Mouse (Mus musculus) adrenal gland, postnatal 14 days (tissue): ENCODE data around the gene Trim33. TPM values are rescaled to one million over a fixed set of nuclear protein-coding genes. Genes with fewer than 3 reads are reported as not detected.

ENCODE experiments used
- DNase-seq: peaks from one replicate; pipeline ENCODE4 v3.0.0; 2021; ENCODE audit warnings: mixed read lengths
- total RNA-seq: library from RNA; stranded (reverse); gene quantifications from 2 replicates; pipeline ENCODE4 v1.2.3, GENCODE M21; 2021

The Trim33 gene
- total RNA-seq, 1 experiment from 2014 or later = 32.6 TPM

DNA sequence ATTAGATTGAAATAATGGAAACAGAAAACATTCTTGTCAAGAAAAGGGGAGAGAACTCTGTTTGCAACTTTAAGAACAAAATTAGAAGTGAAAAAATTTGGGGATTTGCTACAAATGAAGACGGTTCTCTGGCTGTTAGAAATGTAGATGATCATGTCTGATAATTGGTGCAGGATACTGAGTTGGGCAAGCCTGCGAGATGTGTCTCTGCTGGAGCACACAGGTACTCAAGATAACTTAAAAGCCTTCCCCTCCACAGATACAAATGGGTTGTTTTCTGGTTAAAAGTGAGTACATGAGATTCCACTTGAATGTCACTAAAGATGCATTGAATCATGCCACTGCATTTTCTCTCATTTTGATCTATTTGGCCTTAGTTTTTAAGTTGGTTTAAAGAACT, 74.9 kb downstream of the Trim33 start:
- DNase-seq = no peak

DNA sequence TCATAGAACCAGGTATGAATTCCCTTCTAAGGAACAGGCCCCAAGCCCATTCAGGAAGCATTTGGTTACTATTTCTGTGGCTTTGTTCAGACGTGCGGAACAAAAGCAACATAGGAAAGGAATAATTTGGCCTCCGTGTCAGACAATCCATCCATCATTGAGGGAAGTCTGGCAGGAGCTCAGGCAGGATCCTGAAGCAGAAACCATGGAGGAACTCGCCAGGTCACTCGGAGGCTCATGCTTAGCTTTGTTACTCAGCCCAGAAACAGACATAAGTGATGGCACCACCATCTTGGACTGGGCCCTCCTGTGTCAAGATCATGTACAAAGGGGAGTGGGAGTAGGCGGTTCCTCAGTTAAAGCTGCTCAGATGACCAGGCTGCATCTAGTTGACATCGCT, 82.1 kb downstream of the Trim33 start:
- DNase-seq = no peak

DNA sequence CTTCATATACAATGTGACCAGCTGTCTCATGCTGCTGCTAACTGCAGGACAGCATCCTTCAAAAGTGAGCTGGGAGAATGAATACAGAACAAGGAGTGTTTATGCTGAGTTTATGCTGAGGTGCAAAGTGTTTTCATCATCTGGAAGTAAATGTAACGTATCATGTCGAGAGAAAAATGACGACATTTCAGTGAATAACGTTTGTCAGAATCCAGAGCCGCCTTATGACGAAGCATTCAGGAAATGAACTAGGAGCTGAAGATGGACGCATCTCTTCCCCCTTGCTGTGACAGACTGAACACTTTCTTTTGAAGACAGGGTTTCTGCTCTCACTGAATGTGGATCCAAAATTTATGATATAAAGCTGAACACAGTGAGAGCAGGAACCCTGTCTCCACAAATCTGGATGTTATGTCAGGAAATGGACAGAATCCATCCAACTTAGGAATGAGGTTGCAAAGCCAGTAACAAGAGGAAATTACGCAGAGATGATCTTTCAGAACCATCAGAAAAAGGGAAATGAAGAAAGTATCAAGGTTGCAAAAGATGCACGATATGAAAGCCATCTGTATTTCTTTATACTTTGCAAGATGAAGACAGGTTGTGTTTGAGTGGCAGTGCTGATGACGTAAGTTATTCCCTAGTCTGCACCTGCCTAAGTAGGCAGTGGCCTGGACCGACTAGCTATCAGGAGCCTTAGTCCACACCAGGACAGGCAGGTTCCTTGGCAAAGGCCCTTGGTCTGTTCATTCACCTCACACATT, 85.3 kb downstream of the Trim33 start:
- no peak for DNase-seq

DNA sequence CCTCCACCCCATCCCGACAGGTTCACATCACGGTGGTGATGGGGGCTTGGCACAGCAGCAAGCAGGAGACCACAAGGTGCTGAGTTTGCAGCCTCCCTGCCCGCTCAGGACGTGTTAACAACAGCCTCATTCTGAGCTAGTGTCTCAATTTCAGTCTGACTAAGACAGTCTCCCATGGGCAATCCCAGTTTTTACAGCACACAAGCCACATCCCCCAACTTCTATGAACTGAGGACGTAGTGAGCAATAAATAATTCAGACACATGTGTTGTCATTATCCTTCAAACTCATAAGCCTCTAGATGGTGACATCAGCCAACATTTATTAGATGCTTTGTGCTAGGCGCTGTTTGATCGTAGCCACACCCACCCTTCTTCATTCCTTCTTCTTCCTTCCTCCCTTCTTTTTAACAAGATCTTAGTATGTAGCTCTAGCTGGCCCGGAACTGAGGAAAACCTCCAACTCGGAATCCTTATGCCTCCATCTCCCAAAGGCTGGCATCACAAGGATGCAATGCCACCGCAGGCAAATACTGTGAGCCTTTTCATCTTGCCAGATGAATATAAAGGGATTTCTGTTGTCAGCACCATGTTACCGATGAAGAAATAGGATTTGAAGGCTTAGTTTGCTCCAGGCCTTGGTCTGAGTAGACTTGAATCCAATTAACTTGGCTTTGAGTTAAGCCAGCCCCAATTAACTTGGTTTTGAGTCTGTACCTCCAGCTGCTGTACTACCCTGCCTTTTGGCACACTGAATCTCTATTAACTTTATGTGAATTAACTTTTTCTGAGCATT, 88.3 kb downstream of the Trim33 start:
- DNase-seq = no peak

DNA sequence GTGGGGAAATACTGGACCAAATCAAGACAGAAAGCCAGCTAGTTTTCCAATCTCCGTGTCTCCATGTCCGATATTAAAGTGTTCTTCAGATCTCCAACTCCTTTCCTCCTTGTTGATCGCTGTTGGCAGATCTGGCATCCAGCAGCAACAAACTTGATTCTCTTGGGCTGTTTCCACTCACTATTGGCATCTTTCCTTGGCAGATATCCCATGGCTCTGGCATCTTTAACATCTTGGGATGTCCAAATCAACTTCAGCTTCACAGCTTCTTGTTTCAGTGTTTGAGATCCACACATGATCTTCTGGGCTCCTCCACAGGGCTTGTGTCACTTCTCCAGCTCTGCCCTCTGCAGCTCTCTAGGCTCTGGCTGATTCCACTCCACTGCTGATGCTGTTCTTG, 89.6 kb downstream of the Trim33 start:
- DNase-seq = peak; percentile 33

DNA sequence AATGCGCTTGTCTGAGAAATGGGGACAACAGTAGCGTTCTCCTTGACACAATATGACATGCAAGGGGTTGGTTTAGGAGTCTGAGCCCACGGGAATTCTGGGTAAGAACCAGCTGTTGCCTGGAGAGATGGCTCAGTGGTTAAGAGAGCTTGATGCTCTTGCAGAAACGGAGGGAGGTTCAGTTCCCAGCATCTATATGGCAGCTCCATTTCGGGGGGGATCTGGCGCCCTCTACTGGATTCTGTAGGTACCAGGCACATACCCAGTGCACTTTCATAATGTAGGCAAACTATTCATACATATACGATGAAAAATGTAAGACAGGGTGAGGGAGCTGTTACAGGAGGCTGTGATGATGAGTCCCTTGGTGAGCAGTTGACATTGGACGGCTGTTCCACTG, 94.9 kb downstream of the Trim33 start:
- peak; percentile 80 for DNase-seq

DNA sequence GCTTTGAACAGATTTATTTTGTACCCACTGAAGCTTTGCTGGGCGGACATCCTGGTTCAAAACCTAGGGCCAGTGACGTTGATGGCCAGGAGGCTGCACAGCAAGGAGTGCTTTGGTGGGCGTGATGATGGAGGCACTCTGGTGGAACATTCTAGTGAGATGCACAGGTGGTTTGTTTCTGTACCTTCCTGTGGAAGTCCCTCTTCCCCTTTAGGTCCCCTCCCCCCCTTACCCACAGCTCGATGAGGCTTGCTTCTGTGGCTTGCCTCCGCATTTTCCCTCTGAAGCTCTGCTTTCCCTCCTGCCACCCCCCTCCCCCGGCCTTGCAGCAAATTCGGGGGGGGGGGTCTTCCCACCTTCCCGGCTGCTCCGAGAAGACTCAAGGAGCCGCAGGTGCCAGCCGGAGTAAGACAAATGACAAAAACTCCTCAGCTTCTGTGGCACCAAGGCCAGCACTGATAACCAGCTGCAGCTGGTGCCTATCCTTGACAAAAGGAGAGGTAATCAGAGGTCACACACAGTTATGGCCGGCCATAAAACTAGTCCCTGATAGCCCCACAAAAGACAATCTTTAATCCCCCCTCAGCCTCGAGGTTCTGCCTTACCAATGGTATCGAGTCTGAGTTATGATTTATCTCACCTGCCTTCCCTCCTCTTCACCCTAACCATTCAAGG, 96.2 kb downstream of the Trim33 start:
- DNase-seq = no peak

DNA sequence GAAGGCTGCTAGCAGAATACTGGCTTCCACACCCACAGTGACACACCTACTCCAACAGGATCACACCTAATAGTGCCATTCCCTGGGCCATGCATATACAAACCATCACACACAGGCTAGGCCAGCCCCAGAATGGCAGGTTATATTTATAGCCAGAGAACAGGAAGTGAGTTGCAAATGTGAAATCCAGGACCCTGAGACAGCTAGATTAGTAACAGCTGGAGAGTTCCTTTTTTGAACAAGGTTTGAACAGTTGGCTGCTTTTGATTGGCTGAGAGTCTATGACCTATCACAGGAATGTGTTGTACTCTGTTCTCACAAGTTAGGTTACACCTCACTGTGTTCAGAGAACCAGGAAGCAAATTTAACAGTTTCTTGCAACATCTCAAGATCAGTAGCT, 98.9 kb downstream of the Trim33 start:
- DNase-seq = no peak

DNA sequence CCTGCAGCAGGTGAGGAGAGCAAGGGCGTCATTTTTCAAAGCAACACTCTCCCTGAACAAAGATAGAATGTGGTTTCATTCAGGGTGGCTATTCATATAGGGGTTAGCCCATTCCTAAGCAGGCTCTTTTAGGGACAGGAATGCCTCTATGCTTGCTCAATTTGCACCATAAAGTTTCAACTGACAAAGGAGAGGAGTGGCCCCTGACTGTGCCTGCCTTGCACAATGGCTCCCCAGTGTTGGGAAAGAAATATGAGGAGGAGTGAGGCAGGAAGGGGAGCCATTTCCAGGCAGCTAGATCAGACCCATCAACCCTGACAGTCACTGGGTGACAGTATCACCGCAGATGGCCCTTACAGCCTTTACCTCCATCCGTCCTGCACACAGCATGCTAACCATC, 100.3 kb downstream of the Trim33 start:
- no peak for DNase-seq

DNA sequence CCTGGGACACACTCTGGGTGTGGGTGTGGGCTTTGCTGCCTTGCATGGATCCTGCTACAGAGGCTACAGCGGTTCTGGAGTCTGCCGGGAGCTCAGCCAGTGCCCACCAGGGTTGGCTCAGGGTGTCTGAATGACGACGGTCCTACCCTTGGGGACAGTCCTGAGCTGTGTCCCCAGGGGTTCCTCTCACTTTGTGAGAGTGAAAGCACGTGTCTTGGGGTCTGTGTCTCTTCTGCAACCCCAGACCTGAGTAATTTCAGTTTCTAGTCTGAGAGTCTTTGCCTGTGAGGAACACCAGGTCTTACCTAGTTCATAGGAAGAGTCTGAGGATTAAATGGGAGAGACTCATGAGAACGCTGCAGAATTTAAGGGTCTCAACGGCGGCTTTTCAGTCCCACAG, 101.7 kb downstream of the Trim33 start:
- DNase-seq = no peak

DNA sequence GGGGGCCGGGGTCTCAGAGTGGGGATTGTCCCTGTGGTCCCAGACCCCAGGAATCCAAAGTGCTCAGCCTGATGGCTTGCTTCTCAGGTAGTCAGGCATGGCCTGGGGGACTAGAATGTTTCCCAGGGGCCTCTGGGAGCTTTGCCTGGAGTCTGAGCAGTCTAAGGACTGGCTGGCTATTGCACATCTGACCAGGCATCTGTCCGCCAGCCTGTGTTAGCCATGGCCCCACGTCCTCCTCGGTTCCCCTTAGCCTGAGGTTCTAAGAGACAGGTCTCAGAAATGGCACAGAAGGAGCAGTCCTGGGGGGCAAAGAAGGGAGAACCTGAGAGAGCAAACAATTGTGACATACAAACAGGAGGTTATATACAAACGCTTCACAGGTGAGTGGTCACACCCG, 102.3 kb downstream of the Trim33 start:
- DNase-seq = no peak

DNA sequence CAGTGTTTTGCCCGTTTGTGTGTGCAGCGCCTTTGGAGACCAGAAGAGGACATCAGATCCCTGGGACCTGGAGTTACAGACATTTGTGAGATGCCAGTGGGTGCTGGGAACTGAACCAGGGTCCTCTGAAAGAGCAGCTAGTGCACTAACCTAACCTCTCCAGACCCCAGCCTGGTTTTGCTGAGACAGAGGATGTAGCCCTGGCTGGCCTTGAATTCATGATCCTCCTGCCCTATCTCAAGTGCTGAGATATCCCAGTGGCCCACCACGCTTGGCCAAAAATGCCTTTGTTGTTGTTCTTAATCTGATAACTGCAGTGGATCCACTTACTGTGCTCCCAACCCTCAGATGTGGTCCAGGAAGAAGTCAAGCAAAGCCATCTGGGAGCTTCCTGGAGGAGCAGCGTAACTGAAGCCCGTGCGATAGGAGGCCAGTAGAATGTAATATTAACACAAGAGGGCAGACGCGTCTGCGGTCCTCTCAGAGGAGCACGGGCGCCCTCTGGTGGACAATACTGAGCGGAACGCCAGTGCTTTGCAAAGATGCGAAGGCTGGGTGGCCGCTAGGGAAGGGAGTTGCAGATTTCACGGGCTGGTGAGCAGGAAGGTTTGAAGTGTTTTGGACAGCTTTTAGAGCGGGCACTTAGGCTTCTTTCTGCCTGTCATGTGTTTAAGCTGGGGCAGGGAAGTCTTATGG, 103.9 kb downstream of the Trim33 start:
- DNase-seq = peak; percentile 97

DNA sequence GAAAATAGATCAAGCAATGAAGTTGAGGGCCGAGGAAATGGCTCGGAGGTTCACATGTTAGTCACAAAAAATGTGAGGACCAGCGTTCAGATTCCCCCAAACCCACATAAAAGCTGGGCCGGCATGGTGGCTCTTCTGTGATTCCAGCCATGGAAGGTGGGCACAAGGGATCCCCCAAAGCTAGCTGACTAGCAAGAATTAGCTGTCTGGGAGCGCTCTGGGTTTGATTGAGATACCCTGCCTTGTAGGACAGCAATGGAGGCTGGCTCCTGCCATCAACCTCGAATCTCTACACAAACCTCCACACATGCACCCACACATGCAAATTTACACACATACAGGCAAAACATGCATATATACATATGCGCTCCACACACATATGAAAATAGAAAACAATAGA, 105.4 kb downstream of the Trim33 start:
- no peak for DNase-seq

DNA sequence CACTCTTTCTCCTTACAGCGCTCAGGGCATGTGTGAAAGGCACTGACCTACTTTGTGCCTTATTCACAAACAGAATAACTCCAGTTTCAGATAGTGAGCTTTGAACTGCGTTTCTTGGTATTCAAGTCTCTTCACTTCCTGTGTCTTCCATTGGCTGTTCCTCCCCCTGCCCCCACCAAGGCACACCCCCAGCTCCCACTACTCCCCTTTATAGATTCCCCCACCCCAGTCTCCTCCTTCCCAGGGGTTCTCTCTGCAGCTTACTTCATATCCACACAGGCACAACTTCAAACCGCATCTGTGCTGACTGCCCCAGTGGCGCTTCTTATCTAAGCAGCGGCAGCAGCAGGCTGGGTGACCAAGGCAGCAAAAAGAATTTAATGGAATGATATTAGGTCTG, 105.9 kb downstream of the Trim33 start:
- no peak for DNase-seq

DNA sequence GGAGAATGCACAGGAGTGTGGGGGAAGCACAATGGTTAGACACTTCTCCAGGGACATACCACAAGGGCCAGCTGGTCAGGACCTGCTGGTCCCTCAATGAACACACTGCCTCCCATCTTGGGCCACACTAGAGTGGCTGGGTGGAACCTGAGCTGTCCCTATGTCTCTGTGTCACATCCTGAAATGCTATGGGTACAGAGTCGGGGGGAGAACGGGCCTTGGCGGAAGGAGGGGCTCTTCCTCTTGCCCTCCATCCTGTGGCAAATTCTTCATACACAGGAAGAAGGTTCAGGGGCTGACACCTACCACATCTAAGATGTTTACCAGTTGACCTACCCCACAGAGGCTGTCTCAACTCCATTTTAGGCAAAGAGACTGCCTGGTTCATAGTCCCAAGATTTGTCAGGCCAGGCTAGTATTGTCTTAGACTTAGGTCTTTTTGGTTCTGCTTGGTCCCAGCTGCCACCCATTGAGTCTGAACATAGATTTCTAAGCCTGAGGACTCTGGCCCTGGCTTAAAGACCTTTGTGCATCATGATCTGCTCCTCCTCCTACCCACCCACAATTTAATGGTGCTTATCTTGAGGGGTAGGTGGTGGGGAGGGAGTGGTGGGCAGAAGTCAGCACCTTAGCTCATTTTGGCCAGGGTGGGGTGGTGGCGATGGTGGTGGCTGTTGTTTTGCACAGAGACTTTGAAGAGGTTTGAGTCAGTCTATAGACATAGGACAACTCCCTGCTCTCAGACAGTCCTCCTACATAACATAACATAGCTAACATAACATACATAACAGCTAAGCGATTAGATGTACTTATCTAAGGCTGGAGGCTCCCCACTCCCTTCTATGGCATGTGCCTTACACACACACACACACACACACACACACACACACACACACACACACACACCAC, 106.5 kb downstream of the Trim33 start:
- no peak for DNase-seq

DNA sequence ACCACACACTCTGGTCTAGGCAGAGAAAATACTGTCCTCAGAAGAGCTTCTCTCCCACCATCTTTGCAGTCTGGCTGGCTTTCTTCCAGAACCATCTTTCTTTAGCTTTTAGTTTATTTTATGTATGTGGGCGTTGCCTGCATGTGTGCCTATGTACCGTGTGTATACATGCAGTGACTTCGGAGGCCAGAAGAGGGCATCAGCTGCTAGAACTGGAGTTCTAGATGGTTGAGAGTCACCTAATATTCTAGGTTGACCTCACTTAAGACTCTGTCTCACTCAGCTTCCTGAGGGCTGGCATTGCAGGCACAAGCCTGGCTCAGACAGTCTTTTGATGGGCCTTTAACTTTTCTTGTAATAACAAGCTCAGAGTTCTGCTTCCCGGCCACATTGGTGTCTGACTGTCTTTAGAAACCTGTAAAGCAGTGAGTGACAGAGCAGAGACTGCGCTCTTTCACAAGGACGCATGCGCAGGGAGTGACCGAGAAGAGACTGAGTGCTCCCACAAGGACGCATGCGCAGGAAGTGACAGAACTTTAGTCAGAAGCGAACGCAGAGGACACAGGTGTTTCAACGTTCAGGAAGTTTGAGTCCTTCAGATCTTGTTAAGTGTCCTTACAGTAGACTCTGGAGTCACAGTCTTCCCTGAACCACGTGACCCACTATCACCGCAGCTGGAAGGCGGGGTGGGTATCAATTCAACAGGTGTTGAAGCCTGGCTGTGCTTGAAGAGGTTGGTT, 107.4 kb downstream of the Trim33 start:
- DNase-seq = no peak

DNA sequence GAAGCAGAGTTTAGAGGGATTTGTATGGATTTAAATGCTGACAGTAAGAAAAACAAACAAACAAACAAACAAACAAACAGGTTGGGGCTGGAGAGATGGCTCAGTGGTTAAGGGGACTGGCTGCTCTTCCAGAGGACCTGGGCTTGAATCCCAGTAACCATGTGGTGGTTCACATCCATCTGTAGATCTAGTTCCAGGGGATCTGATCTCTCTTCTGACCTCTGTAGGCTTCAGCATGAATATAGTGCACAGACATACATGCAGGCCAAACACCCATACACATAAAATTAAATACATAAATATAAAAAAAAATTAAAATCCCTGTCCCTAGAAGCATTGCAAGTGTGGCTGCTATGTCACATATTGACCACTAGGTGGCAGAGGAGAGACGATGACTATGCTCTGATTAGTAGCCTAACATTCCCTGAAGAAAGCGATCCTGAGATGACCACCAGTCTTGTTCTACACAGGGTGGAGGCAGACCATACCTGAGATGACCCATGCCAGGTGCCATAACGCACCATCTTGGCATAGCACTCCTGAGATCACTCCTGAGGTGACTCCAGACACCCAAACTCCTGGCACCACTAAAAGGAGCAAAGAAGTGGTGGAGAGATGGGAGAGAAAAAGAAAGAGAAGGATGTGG, 113.6 kb downstream of the Trim33 start:
- DNase-seq = peak; percentile 52

DNA sequence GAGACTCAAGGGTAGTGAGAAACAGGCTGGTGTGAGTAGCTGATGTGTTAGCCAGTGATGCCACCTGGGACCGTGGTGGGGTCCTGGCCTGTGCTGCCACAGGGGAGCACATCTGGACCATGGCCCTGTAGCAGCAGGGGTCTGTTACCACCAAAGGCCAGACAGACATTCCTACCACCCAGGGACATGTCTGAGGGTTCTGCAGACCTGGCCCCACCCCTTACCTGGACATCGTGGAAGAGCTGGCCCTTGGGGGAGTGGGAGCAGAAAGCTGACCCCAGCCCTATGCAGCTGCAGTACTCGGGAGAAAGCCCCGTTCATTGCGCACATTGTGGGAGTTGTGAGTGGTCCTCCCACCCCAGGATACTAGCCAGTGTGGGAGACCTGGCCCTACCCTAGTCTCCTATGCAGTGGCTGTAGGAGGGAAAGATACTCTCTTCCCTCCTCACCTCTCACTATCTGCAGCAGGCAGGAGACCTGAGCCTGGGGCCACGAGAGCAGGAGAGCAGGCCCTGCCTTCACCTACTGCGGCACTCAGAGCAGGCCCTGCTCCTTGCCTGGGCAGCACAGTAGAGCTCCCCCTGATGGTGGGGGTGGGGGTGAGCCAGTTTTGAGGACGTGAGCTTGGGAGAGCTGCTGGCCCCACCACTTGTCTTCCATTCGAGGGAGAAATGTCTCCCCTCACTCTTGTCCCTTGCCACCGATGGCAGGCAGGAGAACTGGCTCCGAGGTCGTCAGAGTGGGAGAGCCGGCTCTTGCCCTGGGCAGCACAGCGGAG, 114.4 kb downstream of the Trim33 start:
- no peak for DNase-seq

DNA sequence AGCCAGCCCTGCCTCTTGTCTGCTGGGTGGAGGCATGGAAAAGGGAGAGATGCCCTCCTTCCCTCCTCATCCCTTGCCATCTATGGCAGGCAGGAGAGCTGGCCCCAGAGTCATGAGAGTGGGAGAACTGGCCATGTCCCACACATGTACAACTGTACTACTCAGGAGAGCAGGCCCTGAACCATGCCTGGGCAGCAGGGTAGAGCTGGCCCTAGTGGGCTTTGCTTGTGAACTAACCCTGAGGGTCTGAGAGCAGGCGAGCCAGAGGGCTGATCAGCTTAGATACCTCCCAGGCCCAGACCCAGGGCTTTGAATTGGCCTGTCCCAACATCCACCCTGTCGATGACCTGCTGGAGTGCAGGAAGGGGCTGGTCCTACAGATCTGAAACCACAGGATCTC, 115.0 kb downstream of the Trim33 start:
- DNase-seq = no peak
